Mouse (Mus musculus): Measurements from ENCODE around the gene Tedc1. TPM values are rescaled to one million over a fixed set of nuclear protein-coding genes. Genes with fewer than 3 reads are reported as not detected.

The Tedc1 gene
- total RNA-seq, 2 experiments from 2014 or later, result 0.61 to 0.83 TPM

GRCm38 (mm10) chr12:113151046-113151445 lies 5.2 kb upstream of the Tedc1 start:
- no peak for DNase-seq (ENCODE audit: low spot score)
- intact Hi-C loops (cut with DNase I), result loop anchor here (2.0 to 5.0 kb wide), 2 partner anchors 74 to 149 kb away; partner anchors contain the start of gene Brf1

DNA sequence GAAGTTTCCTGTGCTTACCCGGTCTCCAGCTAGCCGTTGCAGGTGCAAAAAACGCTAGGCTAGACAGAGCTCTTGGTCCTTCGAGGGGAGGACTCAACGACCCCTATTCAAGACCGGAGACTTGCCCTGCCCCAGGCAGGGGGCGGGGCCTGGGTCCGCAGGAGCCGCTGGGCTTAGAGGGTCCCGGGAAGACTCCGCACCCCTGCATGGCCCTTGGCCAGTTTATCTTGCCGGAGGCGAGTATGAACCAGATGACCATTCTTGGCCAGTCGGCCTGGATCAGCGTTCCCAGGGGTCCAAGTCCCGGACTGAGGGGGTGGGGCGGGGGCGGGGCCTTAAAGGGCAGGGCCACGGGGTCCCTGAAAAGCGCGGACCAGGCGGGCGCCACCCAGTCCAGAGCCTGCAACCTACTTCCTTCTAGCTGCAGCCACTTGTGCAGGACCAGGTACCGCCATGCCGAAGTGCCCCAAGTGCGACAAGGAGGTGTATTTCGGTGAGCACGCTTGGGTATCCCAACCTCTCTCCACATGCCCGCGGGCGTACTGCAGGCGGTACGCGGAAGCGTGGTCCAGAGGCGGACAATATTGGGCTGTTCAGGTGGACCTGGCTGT lies 4.5 kb upstream of the Tedc1 start:
- peak; percentile 58 for DNase-seq (ENCODE audit: low spot score)
- intact Hi-C loops (cut with DNase I), result loop anchor here (2.0 to 5.0 kb wide), 2 partner anchors 75 to 149 kb away; partner anchors contain the start of gene Brf1

DNA sequence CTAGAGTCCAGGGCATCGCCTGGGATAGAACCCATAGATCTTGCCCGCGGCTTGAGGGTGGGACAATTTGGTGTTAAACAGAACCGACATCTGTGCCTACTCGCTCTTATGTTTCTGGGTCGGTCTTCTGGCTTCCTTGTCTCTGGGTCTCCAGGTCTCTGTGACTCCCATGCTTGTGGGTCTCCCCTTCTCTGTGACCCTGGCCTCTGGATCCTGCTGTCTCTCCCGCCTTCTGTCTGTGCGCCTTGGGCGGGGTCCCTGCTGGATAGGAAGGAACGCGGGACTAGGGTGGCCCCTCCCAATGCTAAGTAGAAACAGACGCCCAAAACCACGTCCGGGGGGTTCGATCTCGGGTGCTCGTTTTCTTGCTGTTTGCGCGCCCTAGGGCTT lies 4.0 kb upstream of the Tedc1 start:
- DNase-seq (ENCODE audit: low spot score), result peak; percentile 44
- intact Hi-C loops (cut with DNase I), result loop anchor here (5.0 kb wide), 1 partner anchor 150 kb away; the partner anchor contains the start of gene Brf1

DNA sequence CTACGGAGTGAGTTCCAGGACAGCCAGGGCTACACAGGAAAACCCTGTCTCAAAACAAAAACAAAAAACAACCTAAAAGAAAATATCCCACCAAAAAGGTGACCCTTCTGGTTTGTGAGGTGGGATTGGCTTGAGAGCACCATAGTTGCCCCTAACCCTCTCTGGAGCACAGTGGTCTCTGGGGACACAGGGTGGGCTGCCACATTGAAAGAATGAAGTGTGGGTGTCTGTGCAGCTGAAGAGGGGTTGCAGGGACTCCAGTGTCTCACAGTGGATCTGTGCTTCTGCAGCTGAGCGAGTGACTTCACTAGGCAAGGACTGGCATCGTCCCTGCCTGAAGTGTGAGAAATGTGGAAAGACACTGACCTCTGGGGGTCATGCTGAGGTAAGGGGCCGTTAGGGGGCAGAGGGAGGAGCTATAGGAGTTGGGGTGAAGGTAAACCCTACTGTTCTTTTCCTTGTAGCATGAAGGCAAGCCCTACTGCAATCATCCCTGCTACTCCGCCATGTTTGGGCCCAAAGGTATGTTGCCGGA lies 3.2 kb upstream of the Tedc1 start:
- intact Hi-C loops (cut with DNase I), result loop anchor here (5.0 kb wide), 1 partner anchor 151 kb away; the partner anchor contains the start of gene Brf1
- no peak for DNase-seq (ENCODE audit: low spot score)

DNA sequence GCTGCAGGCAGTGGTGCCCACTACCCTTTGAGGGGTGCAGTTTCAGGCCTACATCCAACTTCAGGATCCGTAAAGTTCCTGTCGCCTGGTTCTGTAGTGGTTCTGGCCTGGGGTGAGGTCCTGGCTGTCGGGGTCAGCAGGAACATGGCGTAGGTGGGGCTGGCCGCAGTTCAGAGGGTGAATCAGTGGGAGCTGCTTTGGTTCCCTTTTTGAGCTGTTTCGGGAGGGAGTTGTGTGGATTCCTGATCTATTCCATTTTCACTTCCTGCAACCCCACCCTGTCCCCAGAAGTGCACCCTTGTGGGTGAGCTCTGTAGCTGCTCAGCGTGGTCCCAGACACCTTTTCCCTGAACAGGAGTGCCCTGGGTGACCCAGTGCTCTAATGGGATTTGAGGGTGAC lies 2.2 kb upstream of the Tedc1 start:
- no peak for DNase-seq (ENCODE audit: low spot score)
- intact Hi-C loops (cut with DNase I), result loop anchor here (2.0 to 5.0 kb wide), 2 partner anchors 13 to 152 kb away; partner anchors contain the start of genes Brf1 and Crip2

DNA sequence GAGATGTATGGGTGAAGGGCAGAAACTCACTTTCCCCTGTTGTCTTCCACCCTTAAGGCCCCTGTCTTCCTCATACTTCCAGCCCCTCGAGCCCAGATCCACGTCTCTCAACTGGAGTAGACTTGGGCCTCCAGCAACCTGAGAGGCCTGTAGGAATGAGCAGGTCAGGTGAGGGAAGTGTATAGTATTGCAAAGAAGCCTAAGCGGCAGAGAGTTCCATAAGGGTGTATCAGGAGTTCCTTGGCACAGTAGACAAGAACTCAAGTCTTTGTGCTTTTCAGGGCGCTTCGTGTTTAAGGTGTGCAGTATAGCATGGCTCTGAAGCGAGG lies 1.5 kb upstream of the Tedc1 start:
- DNase-seq (ENCODE audit: low spot score), result no peak
- intact Hi-C loops (cut with DNase I), result loop anchor here (1.0 to 5.0 kb wide), 4 partner anchors 14 to 197 kb away; partner anchors contain the start of genes Brf1 and Crip2

DNA sequence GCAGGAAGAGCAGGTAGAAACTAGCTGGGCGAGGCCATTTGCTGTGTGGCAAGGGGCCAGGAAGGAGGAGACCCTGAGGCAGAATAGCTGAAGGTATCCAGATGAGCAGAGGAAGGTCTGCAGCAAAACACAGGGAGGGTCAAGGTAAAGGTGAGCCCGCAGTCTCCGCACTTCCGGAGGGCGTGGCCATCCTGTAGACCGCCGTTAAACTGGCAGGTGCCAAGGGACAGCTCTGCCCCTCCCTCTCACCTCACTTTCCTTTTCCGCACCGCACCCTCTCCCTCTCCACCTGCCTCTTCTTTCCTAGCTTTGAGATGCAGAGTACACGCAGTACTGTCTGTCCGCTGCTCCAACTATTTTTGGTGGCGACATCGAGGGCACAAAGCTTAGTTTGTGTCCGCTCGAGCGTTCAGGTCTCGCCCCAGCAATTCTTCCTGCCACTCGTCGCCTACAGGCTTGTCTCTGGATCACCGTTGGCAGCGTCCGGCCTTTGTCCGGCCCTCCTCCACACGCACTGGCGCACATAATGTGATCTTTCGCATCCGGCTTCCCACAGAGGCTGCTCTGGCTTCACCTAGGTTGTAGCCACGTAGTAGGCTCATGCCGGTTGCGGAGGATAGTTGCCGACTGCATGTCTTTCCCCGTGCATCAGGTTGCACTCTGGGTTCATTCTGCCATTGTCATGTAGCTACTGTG lies 997 bp upstream of the Tedc1 start:
- peak; percentile 46 for DNase-seq (ENCODE audit: low spot score)
- intact Hi-C loops (cut with DNase I), result loop anchor here (1.0 to 5.0 kb wide), 3 partner anchors 14 to 198 kb away; partner anchors contain the start of gene Crip2

DNA sequence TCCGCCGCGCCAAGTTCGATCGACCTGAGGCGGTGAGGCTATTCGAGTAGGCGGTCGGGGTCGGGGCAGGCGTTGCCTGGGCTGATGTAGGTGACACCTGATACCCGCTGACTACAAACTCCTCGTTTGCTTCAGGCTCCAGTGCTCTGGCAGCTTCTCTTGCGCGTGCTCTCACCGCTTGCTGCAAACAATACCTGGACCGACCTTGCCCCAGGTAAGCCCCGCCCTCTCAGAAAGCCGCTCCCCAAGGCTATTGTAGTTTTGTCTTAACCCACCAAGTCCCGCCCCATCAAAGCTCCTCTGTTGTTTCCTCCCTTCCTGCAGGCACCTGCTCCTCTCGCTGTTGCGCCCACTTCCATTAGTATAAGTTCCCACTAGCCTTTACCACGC lies 314 bp downstream of the Tedc1 start:
- DNase-seq (ENCODE audit: low spot score), result no peak
- intact Hi-C loops (cut with DNase I), result loop anchor here (5.0 kb wide), 1 partner anchor 199 kb away; no protein-coding TSS in a partner anchor

- intact Hi-C loops (cut with DNase I), result loop anchor here (5.0 kb wide), 1 partner anchor 200 kb away; no protein-coding TSS in a partner anchor
- DNase-seq (ENCODE audit: low spot score), result no peak
These were observed 781 bp downstream of the Tedc1 start for GRCm38 (mm10) chr12:113157002-113157401.

GRCm38 (mm10) chr12:113157521-113157920 lies 1.3 kb downstream of the Tedc1 start:
- intact Hi-C loops (cut with DNase I), result loop anchor here (5.0 kb wide), 1 partner anchor 200 kb away; no protein-coding TSS in a partner anchor

DNA sequence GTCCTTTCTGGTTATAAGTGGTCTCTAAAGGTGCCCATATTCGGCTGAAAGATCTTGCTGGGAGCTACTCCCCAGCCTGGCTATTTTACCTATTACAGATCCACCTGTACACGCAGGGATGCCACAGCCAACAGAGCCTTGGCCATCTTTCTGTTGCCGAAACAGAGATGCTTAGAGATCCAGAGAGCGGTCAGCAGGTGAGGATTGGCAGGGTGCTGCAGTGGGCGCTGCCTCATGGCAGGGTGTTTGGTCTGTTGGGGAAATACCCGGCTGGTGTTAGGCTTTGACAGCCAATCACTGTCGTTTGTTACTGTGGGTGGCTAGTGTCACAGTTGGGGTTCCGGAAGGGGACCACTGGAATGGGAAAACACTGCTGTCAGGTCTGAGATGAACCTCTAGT lies 1.8 kb downstream of the Tedc1 start:
- DNase-seq (ENCODE audit: low spot score), result no peak
- intact Hi-C loops (cut with DNase I), result loop anchor here (5.0 kb wide), 1 partner anchor 201 kb away; no protein-coding TSS in a partner anchor

More at GRCm38 (mm10) chr12:113157521-113157920, 1.3 kb downstream of the Tedc1 start:
- DNase-seq (ENCODE audit: low spot score), result no peak

GRCm38 (mm10) chr12:113163561-113164006 lies 7.4 kb downstream of the Tedc1 start:
- intact Hi-C loops (cut with DNase I), result no loop called here
- DNase-seq (ENCODE audit: low spot score), result no peak

DNA sequence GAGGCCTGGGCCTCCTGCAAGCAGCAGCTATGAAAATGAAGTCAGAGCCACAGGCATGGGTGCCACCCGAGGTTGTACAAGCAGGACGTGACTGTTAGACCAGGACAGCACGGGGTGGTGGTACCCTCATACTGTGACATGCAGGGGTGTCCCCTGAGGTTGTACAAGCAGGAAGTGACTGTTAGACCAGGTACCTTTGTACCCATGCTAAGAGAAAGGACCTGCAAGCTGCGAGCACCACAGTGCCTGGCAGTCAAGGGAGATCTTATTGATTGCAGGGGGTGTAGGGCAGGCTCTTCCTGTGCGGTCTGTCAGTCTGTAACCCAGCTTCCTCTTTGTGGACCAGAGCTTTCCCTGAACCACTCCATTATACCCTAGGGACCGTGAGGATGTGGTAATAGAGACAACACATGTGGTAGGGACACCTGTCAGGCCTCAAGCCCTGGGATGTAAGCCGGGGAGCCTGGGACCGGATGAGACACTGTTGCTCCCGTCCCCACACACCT lies 11.9 kb downstream of the Tedc1 start:
- DNase-seq (ENCODE audit: low spot score), result no peak
- intact Hi-C loops (cut with DNase I), result no loop called here

- intact Hi-C loops (cut with DNase I), result no loop called here
- no peak for DNase-seq (ENCODE audit: low spot score)
These were observed 20.9 kb downstream of the Tedc1 start for GRCm38 (mm10) chr12:113176960-113177725.

DNA sequence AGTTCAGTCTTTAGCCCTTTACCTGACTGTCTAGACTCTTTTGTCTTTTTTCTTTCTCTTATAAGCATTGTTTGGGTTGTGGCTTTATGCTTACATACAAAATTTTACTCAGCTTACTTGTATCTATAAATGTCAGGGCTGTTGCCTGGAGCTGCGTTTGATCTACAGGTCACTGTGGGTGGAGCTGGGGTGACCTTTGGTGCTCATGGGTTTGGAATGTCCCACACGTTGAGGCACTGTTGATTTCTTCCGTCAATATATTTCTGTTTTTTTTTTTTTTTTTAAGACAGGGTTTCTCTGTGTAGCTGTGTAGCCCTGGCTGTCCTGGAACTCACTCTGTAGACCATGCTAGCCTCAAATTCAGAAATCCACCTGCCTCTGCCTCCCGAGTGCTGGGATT lies 24.8 kb downstream of the Tedc1 start:
- DNase-seq (ENCODE audit: low spot score), result no peak

GRCm38 (mm10) chr12:113184945-113185344 lies 28.7 kb downstream of the Tedc1 start:
- intact Hi-C loops (cut with DNase I), result no loop called here
- DNase-seq (ENCODE audit: low spot score), result no peak

More for the DNA sequence above, 24.8 kb downstream of the Tedc1 start:
- intact Hi-C loops (cut with DNase I), result no loop called here

DNA sequence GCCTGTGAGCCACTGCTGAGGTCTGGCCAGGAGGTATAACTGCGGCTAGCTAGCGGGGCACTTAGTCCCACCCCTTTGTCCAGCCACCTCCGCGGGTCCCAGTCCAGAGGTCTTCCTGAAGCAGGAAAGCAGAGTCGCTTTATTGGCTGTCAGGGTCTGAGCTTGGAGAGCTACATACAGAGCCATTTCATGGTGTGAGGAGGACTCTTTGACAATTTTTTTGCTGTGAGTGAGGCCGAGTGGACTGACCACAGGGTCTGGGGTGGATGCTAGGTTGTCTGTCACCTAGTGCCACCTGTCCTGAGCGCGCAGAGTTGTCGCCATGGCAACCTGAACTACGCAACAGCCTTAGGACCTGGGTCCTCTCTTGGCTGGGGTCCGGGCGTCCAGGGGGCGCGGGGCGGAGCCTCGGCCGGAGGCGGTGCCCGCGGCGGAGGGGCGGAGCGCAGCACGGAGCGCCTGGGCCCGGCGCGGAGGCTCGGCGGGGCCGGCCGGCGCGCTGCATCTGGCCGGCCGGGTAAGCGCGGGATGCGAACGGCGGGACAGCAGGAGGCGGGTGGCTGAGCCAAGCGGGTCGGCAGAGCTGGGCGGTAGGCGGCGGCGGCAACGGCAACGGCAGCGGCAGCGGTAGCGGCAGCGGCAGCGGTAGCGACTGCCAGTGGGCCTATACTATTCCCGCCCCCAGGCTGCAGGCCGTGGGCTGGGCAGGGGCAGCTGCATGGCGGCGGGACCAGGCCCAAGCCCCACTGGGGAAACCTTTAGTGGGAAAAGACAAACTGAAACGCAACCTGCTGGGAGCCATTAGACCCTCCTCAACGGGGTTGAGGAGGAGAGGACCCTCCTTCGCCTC lies 29.4 kb downstream of the Tedc1 start, which contains the start of gene Tmem121:
Tmem121 (plus strand) TSS at position 489 of the 850 bp plus-strand sequence.
- DNase-seq (ENCODE audit: low spot score), result no peak
- intact Hi-C loops (cut with DNase I), result no loop called here

DNA sequence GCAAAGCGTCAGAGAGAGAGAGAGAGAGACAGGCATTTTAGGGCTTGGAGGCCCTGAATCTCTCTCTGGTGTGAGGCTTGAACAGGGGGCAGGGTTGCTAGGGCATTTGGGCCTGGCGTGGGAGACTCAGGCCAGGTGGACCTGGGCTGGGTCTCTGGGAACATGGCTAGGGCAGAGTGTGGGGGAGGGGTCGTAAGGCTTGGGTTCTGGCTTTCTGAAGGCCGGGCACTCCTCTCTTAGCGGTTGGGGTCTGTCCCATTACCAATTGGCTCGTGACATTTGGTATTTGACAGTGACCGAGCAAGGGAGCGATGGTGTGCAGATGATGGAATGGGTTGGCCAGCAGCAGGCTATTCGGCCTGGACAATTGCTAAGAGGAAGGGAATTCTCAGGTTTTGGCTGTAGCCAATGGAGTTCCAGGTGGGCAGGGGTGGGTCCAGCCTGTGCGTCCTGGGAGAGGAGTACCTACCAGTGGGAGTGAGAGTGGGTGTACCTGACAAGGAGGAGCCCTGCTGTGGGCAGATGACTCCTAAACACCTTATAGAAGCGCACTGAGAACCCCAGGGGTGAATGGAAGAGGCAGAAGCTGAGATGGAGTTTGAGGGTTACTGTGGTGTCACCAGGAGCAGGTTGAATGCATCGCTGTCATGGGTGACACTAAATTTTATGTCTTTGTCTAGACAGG lies 30.2 kb downstream of the Tedc1 start:
- intact Hi-C loops (cut with DNase I), result no loop called here
- no peak for DNase-seq (ENCODE audit: low spot score)
